Mouse (Mus musculus) layer of hippocampus, adult 9-11 months (tissue): ENCODE results near the gene Cmip.

Source experiments
- DNase-seq: peaks from one replicate; pipeline ENCODE4 v3.0.0; 2022

Cmip gene

GRCm38 (mm10) chr8:117257029-117257820, at the start of gene Cmip:
Gene Cmip, plus strand, starts transcription at chr8:117257064.
- no peak for DNase-seq

- DNase-seq, result no peak
These were observed 47.7 kb upstream of the Cmip start for GRCm38 (mm10) chr8:117209150-117209549.

GRCm38 (mm10) chr8:117212100-117212499, 44.8 kb upstream of the Cmip start:
- DNase-seq, result no peak

GRCm38 (mm10) chr8:117217724-117218123, 39.1 kb upstream of the Cmip start:
- DNase-seq, result no peak

GRCm38 (mm10) chr8:117222396-117222795, 34.5 kb upstream of the Cmip start:
- DNase-seq, result no peak

GRCm38 (mm10) chr8:117224630-117225029, 32.2 kb upstream of the Cmip start:
- DNase-seq, result peak; percentile 73

- DNase-seq, result no peak
These were observed 30.6 kb upstream of the Cmip start for GRCm38 (mm10) chr8:117226306-117226705.

GRCm38 (mm10) chr8:117227339-117227738, 29.5 kb upstream of the Cmip start:
- peak; percentile 51 for DNase-seq

GRCm38 (mm10) chr8:117233199-117233598, 23.7 kb upstream of the Cmip start:
- no peak for DNase-seq

- no peak for DNase-seq
These were observed 20.3 kb upstream of the Cmip start for GRCm38 (mm10) chr8:117236531-117236930.

GRCm38 (mm10) chr8:117240326-117240725, 16.5 kb upstream of the Cmip start:
- no peak for DNase-seq

- DNase-seq, result no peak
These were observed 15.9 kb upstream of the Cmip start for GRCm38 (mm10) chr8:117240841-117241494.

GRCm38 (mm10) chr8:117241848-117242247, 15.0 kb upstream of the Cmip start:
- DNase-seq, result no peak

GRCm38 (mm10) chr8:117242286-117242685, 14.6 kb upstream of the Cmip start:
- no peak for DNase-seq

GRCm38 (mm10) chr8:117244601-117245000, 12.3 kb upstream of the Cmip start:
- no peak for DNase-seq

- DNase-seq, result no peak
These were observed 8.5 kb upstream of the Cmip start for GRCm38 (mm10) chr8:117248341-117248740.

GRCm38 (mm10) chr8:117251086-117251681, 5.7 kb upstream of the Cmip start:
- DNase-seq, result no peak

- DNase-seq, result no peak
These were observed 4.2 kb upstream of the Cmip start for GRCm38 (mm10) chr8:117252650-117253049.

- DNase-seq, result no peak
These were observed 3.2 kb upstream of the Cmip start for GRCm38 (mm10) chr8:117253390-117254269.

GRCm38 (mm10) chr8:117254496-117254895, 2.4 kb upstream of the Cmip start:
- no peak for DNase-seq

GRCm38 (mm10) chr8:117256292-117256938, 449 bp upstream of the Cmip start:
- peak; percentile 95 for DNase-seq

- no peak for DNase-seq
These were observed 1.1 kb downstream of the Cmip start for GRCm38 (mm10) chr8:117257821-117258575.
